Mouse (Mus musculus): ENCODE measurements around the gene Fibcd1. TPM values are rescaled to one million over a fixed set of nuclear protein-coding genes. Genes with fewer than 3 reads are reported as not detected.

Gene Fibcd1
- polyA plus RNA-seq, 1 experiment from 2014 or later, result 0.91 TPM

- ATAC-seq (ENCODE audit: low FRiP score), result no peak
- peaks cover 4% of the 10 kb centered on the region for H3K36me3 ChIP-seq (ENCODE audit: control insufficient read depth, insufficient read depth, low read length)
- 82% methylated on average over 2 of the region's 2 CpGs for WGBS
These were observed 66.5 kb downstream of the Fibcd1 start for GRCm38 (mm10) chr2:31779258-31779657.

DNA sequence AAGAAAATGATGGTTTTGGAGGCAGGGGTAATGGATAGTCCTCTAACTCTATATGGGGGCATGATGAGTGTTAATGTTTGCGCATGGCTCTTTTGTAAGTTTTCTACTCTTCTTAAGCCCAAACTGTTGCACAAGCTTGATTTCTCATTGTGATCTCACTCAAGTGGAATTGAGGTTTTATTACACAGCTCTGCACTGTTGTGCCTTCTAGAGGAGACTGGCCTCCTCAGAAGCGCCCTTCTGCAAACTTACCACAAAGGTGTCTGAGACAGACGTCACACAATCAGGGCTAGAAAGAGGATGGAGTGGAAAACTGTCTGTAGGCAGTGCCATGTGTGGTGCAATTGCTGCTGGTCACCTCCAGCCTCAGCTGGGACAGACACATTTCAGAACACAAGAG is 69.3 kb downstream of the Fibcd1 start:
- Histone ChIP-seq H3K36me3 (ENCODE audit: control insufficient read depth, insufficient read depth, low read length) (peaks cover 4% of the 10 kb centered on the region), H3K9ac (ENCODE audit: low read depth, low read length) (no peak overlapping the region), H3K4me2 (replicated peaks; ENCODE audit: low read depth, low read length) (no peak overlapping the region), H3K9me3 (ENCODE audit: control insufficient read depth, low read length) (no peaks in the 10 kb centered on the region), H3K27ac (ENCODE audit: low read depth, low read length) (no peak overlapping the region), H3K27me3 (ENCODE audit: control insufficient read depth, insufficient read depth, low read length) (no peaks in the 10 kb centered on the region), H3K4me1 (replicated peaks; ENCODE audit: control insufficient read depth, insufficient read depth, low read length) (no peaks in the 10 kb centered on the region), H3K4me3 (ENCODE audit: low read depth, low read length) (no peak overlapping the region)
- DNase-seq (ENCODE audit: low spot score) (no peak), ATAC-seq (ENCODE audit: low FRiP score) (no peak)
- WGBS, result 95% methylated on average over 3 of the region's 3 CpGs

More at GRCm38 (mm10) chr2:31779258-31779657, 66.5 kb downstream of the Fibcd1 start:
- Histone ChIP-seq H3K4me2 (replicated peaks; ENCODE audit: low read depth, low read length) (no peak overlapping the region), H3K4me3 (ENCODE audit: low read depth, low read length) (no peak overlapping the region), H3K27ac (ENCODE audit: low read depth, low read length) (no peak overlapping the region), H3K9me3 (ENCODE audit: control insufficient read depth, low read length) (no peaks in the 10 kb centered on the region), H3K27me3 (ENCODE audit: control insufficient read depth, insufficient read depth, low read length) (no peaks in the 10 kb centered on the region), H3K9ac (ENCODE audit: low read depth, low read length) (no peak overlapping the region), H3K4me1 (replicated peaks; ENCODE audit: control insufficient read depth, insufficient read depth, low read length) (no peaks in the 10 kb centered on the region)
- DNase-seq (ENCODE audit: low spot score), result no peak

DNA sequence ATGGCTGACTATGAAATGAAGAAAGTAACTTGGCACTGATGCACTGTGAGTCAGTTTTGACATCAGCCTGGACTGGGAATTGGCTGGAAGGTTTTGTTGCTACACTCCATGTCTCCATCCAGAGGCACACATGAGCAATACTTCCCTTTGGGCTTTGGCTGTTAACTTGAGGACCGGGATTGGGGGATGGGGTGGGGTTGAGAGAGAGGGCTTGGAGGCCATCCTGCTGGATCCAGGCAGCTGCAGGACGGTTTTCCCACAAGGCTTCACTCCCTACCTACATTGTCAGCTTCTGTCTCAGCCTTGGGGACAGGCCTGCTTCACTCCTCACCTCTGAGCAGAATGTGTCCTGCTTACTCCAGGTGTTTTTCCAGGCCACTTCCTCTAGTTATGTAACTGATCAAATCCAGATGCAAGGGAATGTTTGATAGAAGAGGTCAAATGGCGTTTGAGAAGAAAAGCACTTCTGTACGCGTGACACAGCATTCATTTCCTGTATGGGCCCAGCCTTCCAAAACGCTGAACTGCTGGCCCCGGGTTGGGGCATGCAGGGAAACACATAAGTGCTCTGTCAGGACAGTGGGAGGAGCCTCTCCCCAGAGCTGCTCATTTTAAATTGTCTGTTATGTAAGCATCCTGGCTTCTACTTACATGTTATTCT is 74.9 kb downstream of the Fibcd1 start:
- H3K9me3 ChIP-seq (ENCODE audit: control insufficient read depth, low read length), result no peaks in the 10 kb centered on the region
- H3K27ac ChIP-seq (ENCODE audit: low read depth, low read length), result no peak overlapping the region
- no peaks in the 10 kb centered on the region for H3K36me3 ChIP-seq (ENCODE audit: control insufficient read depth, insufficient read depth, low read length)
- no peak overlapping the region for H3K4me2 ChIP-seq (replicated peaks; ENCODE audit: low read depth, low read length)
- ATAC-seq (ENCODE audit: low FRiP score) (no peak), DNase-seq (ENCODE audit: low spot score) (peak; percentile 35)
- H3K9ac ChIP-seq (ENCODE audit: low read depth, low read length), result no peak overlapping the region
- WGBS, result 50% methylated on average over 7 of the region's 7 CpGs
- peaks cover 3% of the 10 kb centered on the region for H3K4me1 ChIP-seq (replicated peaks; ENCODE audit: control insufficient read depth, insufficient read depth, low read length)
- H3K4me3 ChIP-seq (ENCODE audit: low read depth, low read length), result no peak overlapping the region
- H3K27me3 ChIP-seq (ENCODE audit: control insufficient read depth, insufficient read depth, low read length), result no peaks in the 10 kb centered on the region

- H3K4me3 ChIP-seq (ENCODE audit: low read depth, low read length), result no peak overlapping the region
- no peaks in the 10 kb centered on the region for H3K27me3 ChIP-seq (ENCODE audit: control insufficient read depth, insufficient read depth, low read length)
- no peak overlapping the region for H3K27ac ChIP-seq (ENCODE audit: low read depth, low read length)
- 44% methylated on average over 6 of the region's 6 CpGs for WGBS
- no peak overlapping the region for H3K9ac ChIP-seq (ENCODE audit: low read depth, low read length)
- H3K4me2 ChIP-seq (replicated peaks; ENCODE audit: low read depth, low read length), result no peak overlapping the region
- peaks cover 3% of the 10 kb centered on the region for H3K4me1 ChIP-seq (replicated peaks; ENCODE audit: control insufficient read depth, insufficient read depth, low read length)
- H3K36me3 ChIP-seq (ENCODE audit: control insufficient read depth, insufficient read depth, low read length), result no peaks in the 10 kb centered on the region
- DNase-seq (ENCODE audit: low spot score) (no peak), ATAC-seq (ENCODE audit: low FRiP score) (no peak)
- H3K9me3 ChIP-seq (ENCODE audit: control insufficient read depth, low read length), result no peaks in the 10 kb centered on the region
These were observed 76.1 kb downstream of the Fibcd1 start for GRCm38 (mm10) chr2:31769631-31770111.

GRCm38 (mm10) chr2:31769115-31769514 is 76.7 kb downstream of the Fibcd1 start:
- WGBS, result 61% methylated on average over 4 of the region's 4 CpGs
- H3K4me2 ChIP-seq (replicated peaks; ENCODE audit: low read depth, low read length), result no peak overlapping the region
- no peak overlapping the region for H3K27ac ChIP-seq (ENCODE audit: low read depth, low read length)
- no peaks in the 10 kb centered on the region for H3K9me3 ChIP-seq (ENCODE audit: control insufficient read depth, low read length)
- H3K4me3 ChIP-seq (ENCODE audit: low read depth, low read length), result no peak overlapping the region
- H3K4me1 ChIP-seq (replicated peaks; ENCODE audit: control insufficient read depth, insufficient read depth, low read length), result peaks cover 3% of the 10 kb centered on the region
- ATAC-seq (ENCODE audit: low FRiP score) (no peak), DNase-seq (ENCODE audit: low spot score) (no peak)
- no peak overlapping the region for H3K9ac ChIP-seq (ENCODE audit: low read depth, low read length)
- H3K27me3 ChIP-seq (ENCODE audit: control insufficient read depth, insufficient read depth, low read length), result no peaks in the 10 kb centered on the region
- no peaks in the 10 kb centered on the region for H3K36me3 ChIP-seq (ENCODE audit: control insufficient read depth, insufficient read depth, low read length)

- no peak for DNase-seq (ENCODE audit: low spot score)
- ATAC-seq (ENCODE audit: low FRiP score), result no peak
- H3K4me2 ChIP-seq (replicated peaks; ENCODE audit: low read depth, low read length), result no peak overlapping the region
- no peak overlapping the region for H3K27ac ChIP-seq (ENCODE audit: low read depth, low read length)
- no peaks in the 10 kb centered on the region for H3K27me3 ChIP-seq (ENCODE audit: control insufficient read depth, insufficient read depth, low read length)
- H3K4me3 ChIP-seq (ENCODE audit: low read depth, low read length), result no peak overlapping the region
- peaks cover 3% of the 10 kb centered on the region for H3K4me1 ChIP-seq (replicated peaks; ENCODE audit: control insufficient read depth, insufficient read depth, low read length)
- H3K9ac ChIP-seq (ENCODE audit: low read depth, low read length), result no peak overlapping the region
- no peaks in the 10 kb centered on the region for H3K9me3 ChIP-seq (ENCODE audit: control insufficient read depth, low read length)
- WGBS, result 84% methylated on average over 4 of the region's 4 CpGs
- H3K36me3 ChIP-seq (ENCODE audit: control insufficient read depth, insufficient read depth, low read length), result no peaks in the 10 kb centered on the region
These were observed 78.0 kb downstream of the Fibcd1 start for GRCm38 (mm10) chr2:31767815-31768214.

DNA sequence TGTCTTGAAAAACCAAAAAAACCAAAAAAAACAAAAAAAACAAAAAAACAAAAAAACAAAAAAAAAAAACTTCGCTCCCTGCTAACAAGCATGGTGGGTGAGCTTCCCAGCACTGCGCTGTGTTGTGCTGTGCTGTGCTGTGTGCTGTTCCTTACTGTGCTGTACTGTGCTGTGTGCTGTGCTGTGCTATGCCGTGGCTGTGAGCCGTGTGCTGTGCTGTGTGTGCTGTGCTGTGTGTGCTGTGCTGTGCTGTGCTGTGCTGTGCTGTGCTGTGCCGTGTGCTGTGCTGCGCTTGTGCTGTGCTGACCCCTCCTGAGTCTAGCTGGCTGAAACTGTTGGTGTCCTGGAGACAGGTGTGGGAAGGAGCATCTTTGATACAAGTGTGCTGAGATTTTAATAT is 78.7 kb downstream of the Fibcd1 start:
- H3K9me3 ChIP-seq (ENCODE audit: control insufficient read depth, low read length), result no peaks in the 10 kb centered on the region
- ATAC-seq (ENCODE audit: low FRiP score) (no peak), DNase-seq (ENCODE audit: low spot score) (no peak)
- H3K27me3 ChIP-seq (ENCODE audit: control insufficient read depth, insufficient read depth, low read length), result no peaks in the 10 kb centered on the region
- H3K4me2 ChIP-seq (replicated peaks; ENCODE audit: low read depth, low read length), result no peak overlapping the region
- H3K4me1 ChIP-seq (replicated peaks; ENCODE audit: control insufficient read depth, insufficient read depth, low read length), result peaks cover 6% of the 10 kb centered on the region
- WGBS, result 95% methylated on average over 6 of the region's 6 CpGs
- H3K27ac ChIP-seq (ENCODE audit: low read depth, low read length), result no peak overlapping the region
- no peaks in the 10 kb centered on the region for H3K36me3 ChIP-seq (ENCODE audit: control insufficient read depth, insufficient read depth, low read length)
- no peak overlapping the region for H3K9ac ChIP-seq (ENCODE audit: low read depth, low read length)
- H3K4me3 ChIP-seq (ENCODE audit: low read depth, low read length), result no peak overlapping the region

Other genes with a start within 250 kb of the Fibcd1 start
- 4.0 and 6.7 TPM in 2 replicates for gene Prdm12, start 206.0 kb downstream of the Fibcd1 start, polyA plus RNA-seq (2014; fragmentation: Nextera tagmentation; extraction: Ambion mirVana)
- gene Exosc2, start 175.3 kb downstream of the Fibcd1 start, polyA plus RNA-seq (2014; fragmentation: Nextera tagmentation; extraction: Ambion mirVana), result 50.8 and 56.6 TPM in 2 replicates
- 28.6 and 30.2 TPM in 2 replicates for gene Abl1, start 157.6 kb downstream of the Fibcd1 start, polyA plus RNA-seq (2014; fragmentation: Nextera tagmentation; extraction: Ambion mirVana)
- 0.08 and 0.28 TPM in 2 replicates for gene Qrfp, start 35.4 kb downstream of the Fibcd1 start, polyA plus RNA-seq (2014; fragmentation: Nextera tagmentation; extraction: Ambion mirVana)
- 4.8 and 5.0 TPM in 2 replicates for gene Lamc3, start 41.3 kb upstream of the Fibcd1 start, polyA plus RNA-seq (2014; fragmentation: Nextera tagmentation; extraction: Ambion mirVana)
- gene Aif1l, start 104.1 kb upstream of the Fibcd1 start, polyA plus RNA-seq (2014; fragmentation: Nextera tagmentation; extraction: Ambion mirVana), result 54.0 and 58.3 TPM in 2 replicates
- 70.0 and 76.1 TPM in 2 replicates for gene Nup214, start 128.4 kb upstream of the Fibcd1 start, polyA plus RNA-seq (2014; fragmentation: Nextera tagmentation; extraction: Ambion mirVana)
- 0.91 and 1.3 TPM in 2 replicates for gene Fam78a, start 238.9 kb upstream of the Fibcd1 start, polyA plus RNA-seq (2014; fragmentation: Nextera tagmentation; extraction: Ambion mirVana)
- 5.5 and 7.5 TPM in 2 replicates for gene Plpp7, start 249.5 kb upstream of the Fibcd1 start, polyA plus RNA-seq (2014; fragmentation: Nextera tagmentation; extraction: Ambion mirVana)